Mouse (Mus musculus) MEL (cell line): ENCODE data around the gene Fcho1. TPM values are rescaled to one million over a fixed set of nuclear protein-coding genes. Genes with fewer than 3 reads are reported as not detected.

Source experiments
- DNase-seq: peaks from one replicate; pipeline ENCODE4 v3.0.0; 2011; ENCODE audit warnings: low read depth, low spot score
- H3K27ac ChIP-seq: 2 replicates; pipeline ENCODE4 v1.5.1; 2012; ENCODE audit warnings: low read depth, mild to moderate bottlenecking, control low read depth, low read length, moderate library complexity; ENCODE audit not compliant: control insufficient read depth
- H3K27me3 ChIP-seq, 2 experiments: fragments of 150-350 bp in 1 of 2; sonication (generic) in 1 of 2; 2 replicates each; pipeline ENCODE4 v1.6.1; 2012; ENCODE audit warnings: low read length in 2 of 2, mild to moderate bottlenecking in 2 of 2, improper control_type of control experiment in 1 of 2, moderate library complexity in 1 of 2; ENCODE audit not compliant: insufficient read depth in 2 of 2, control insufficient read depth in 1 of 2
- H3K36me3 ChIP-seq, 2 experiments: 2 replicates each; pipeline ENCODE4 v1.6.1; 2012 to 2014; ENCODE audit warnings: low read length in 2 of 2, improper control_type of control experiment in 1 of 2, inconsistent platforms in 1 of 2, mild to moderate bottlenecking in 1 of 2; ENCODE audit not compliant: insufficient read depth in 2 of 2, control insufficient read depth in 1 of 2
- H3K4me1 ChIP-seq, 2 experiments: fragments of 150-350 bp in 1 of 2; sonication (generic) in 1 of 2; 2 replicates each; pipeline ENCODE4 v1.6.1; 2012; ENCODE audit warnings: low read length in 2 of 2, improper control_type of control experiment in 1 of 2, mild to moderate bottlenecking in 1 of 2; ENCODE audit not compliant: insufficient read depth in 2 of 2, control insufficient read depth in 1 of 2
- H3K4me3 ChIP-seq, 2 experiments: fragments of 150-350 bp in 1 of 2; sonication (generic) in 1 of 2; 2 replicates each; pipeline ENCODE4 v1.5.1; 2012; ENCODE audit warnings: low read depth in 2 of 2, low read length in 2 of 2, mild to moderate bottlenecking in 2 of 2, moderate library complexity in 2 of 2, control low read depth in 1 of 2, improper control_type of control experiment in 1 of 2; ENCODE audit not compliant: control insufficient read depth in 1 of 2, insufficient read depth in 1 of 2
- H3K79me2 ChIP-seq: 2 replicates; pipeline ENCODE4 v1.6.1; 2012; ENCODE audit warnings: mild to moderate bottlenecking, low read length, moderate library complexity; ENCODE audit not compliant: control insufficient read depth, poor library complexity, insufficient read depth
- H3K9ac ChIP-seq: 2 replicates; pipeline ENCODE4 v1.6.1; 2012; ENCODE audit warnings: low read depth, mild to moderate bottlenecking, control low read depth, low read length, moderate library complexity; ENCODE audit not compliant: control insufficient read depth, poor library complexity, severe bottlenecking
- H3K9me3 ChIP-seq: fragments of 150-350 bp; sonication (generic); replicated peaks from 2 replicates; pipeline ENCODE4 v1.6.1; 2012; ENCODE audit warnings: mild to moderate bottlenecking, low read length, improper control_type of control experiment, moderate library complexity; ENCODE audit not compliant: insufficient read depth
- BHLHE40 ChIP-seq: IDR thresholded peaks from 2 replicates; pipeline ENCODE4 v1.6.1; 2012; ENCODE audit warnings: low read depth, mild to moderate bottlenecking, inconsistent platforms, low read length, improper control_type of control experiment, borderline replicate concordance
- CHD1 ChIP-seq: IDR thresholded peaks from 2 replicates; pipeline ENCODE4 v1.6.1; 2012; ENCODE audit warnings: low read depth, mild to moderate bottlenecking, inconsistent platforms, low read length, improper control_type of control experiment
- E2F4 ChIP-seq: IDR thresholded peaks from 2 replicates; pipeline ENCODE4 v1.6.1; 2011; ENCODE audit warnings: low read depth, low read length, improper control_type of control experiment, borderline replicate concordance
- ELF1 ChIP-seq: IDR thresholded peaks from 2 replicates; pipeline ENCODE4 v1.6.1; 2014; ENCODE audit warnings: low read depth, mild to moderate bottlenecking, inconsistent platforms, low read length, improper control_type of control experiment, moderate library complexity
- EP300 ChIP-seq, 2 experiments: IDR thresholded peaks; 2 replicates each; pipeline ENCODE4 v1.6.1; 2011; ENCODE audit warnings: improper control_type of control experiment in 2 of 2, low read length in 2 of 2, low read depth in 1 of 2, mild to moderate bottlenecking in 1 of 2
- ETS1 ChIP-seq: IDR thresholded peaks from 2 replicates; pipeline ENCODE4 v1.6.1; 2012; ENCODE audit warnings: low read depth, mild to moderate bottlenecking, inconsistent platforms, low read length, improper control_type of control experiment, moderate library complexity
- GABPA ChIP-seq: IDR thresholded peaks from 2 replicates; pipeline ENCODE4 v1.6.1; 2012; ENCODE audit warnings: low read depth, mild to moderate bottlenecking, inconsistent platforms, low read length, improper control_type of control experiment, moderate library complexity
- GATA1 ChIP-seq: IDR thresholded peaks from 2 replicates; pipeline ENCODE4 v1.6.1; 2011; ENCODE audit warnings: low read depth, low read length, improper control_type of control experiment
- HCFC1 ChIP-seq: IDR thresholded peaks from 2 replicates; pipeline ENCODE4 v1.6.1; 2012; ENCODE audit warnings: low read depth, mild to moderate bottlenecking, inconsistent platforms, low read length, improper control_type of control experiment, moderate library complexity
- JUND ChIP-seq: IDR thresholded peaks from 2 replicates; pipeline ENCODE4 v1.6.1; 2011; ENCODE audit warnings: low read depth, mild to moderate bottlenecking, improper control_type of control experiment, low read length
- KAT2A ChIP-seq: conservative IDR thresholded peaks from 2 replicates; pipeline ENCODE4 v1.6.1; 2012; ENCODE audit warnings: low read depth, low read length, improper control_type of control experiment, inconsistent platforms
- MAFK ChIP-seq: IDR thresholded peaks from 2 replicates; pipeline ENCODE4 v1.6.1; 2011; ENCODE audit warnings: low read depth, mild to moderate bottlenecking, low read length, improper control_type of control experiment, borderline replicate concordance
- MAX ChIP-seq: IDR thresholded peaks from 2 replicates; pipeline ENCODE4 v1.6.1; 2011; ENCODE audit warnings: low read length, improper control_type of control experiment
- MEF2A ChIP-seq: IDR thresholded peaks from 2 replicates; pipeline ENCODE4 v1.6.1; 2014; ENCODE audit warnings: low read depth, mild to moderate bottlenecking, inconsistent platforms, low read length, improper control_type of control experiment; ENCODE audit not compliant: poor library complexity, insufficient replicate concordance, severe bottlenecking; ENCODE audit errors: extremely low read depth
- MXI1 ChIP-seq: IDR thresholded peaks from 2 replicates; pipeline ENCODE4 v1.6.1; 2011; ENCODE audit warnings: mild to moderate bottlenecking, low read depth, low read length, improper control_type of control experiment
- MYB ChIP-seq: IDR thresholded peaks from 2 replicates; pipeline ENCODE4 v1.6.1; 2011; ENCODE audit warnings: mild to moderate bottlenecking, low read depth, low read length, improper control_type of control experiment
- MYC ChIP-seq: IDR thresholded peaks from 2 replicates; pipeline ENCODE4 v1.6.1; 2011; ENCODE audit warnings: low read depth, mild to moderate bottlenecking, low read length, improper control_type of control experiment, moderate library complexity
- NRF1 ChIP-seq: IDR thresholded peaks from 2 replicates; pipeline ENCODE4 v1.6.1; 2014; ENCODE audit warnings: low read depth, mild to moderate bottlenecking, inconsistent platforms, low read length, improper control_type of control experiment, moderate library complexity; ENCODE audit not compliant: poor library complexity, insufficient read depth, severe bottlenecking
- POLR2A ChIP-seq, 2 experiments: IDR thresholded peaks; 2 replicates each; pipeline ENCODE4 v1.6.1; 2011 to 2012; ENCODE audit warnings: low read length in 2 of 2, mild to moderate bottlenecking in 2 of 2, control low read depth in 1 of 2, improper control_type of control experiment in 1 of 2, low read depth in 1 of 2, moderate library complexity in 1 of 2; ENCODE audit not compliant: control insufficient read depth in 1 of 2, insufficient read depth in 1 of 2, poor library complexity in 1 of 2
- POLR2AphosphoS2 ChIP-seq: IDR thresholded peaks from 2 replicates; pipeline ENCODE4 v1.6.1; 2011; ENCODE audit warnings: low read length, improper control_type of control experiment
- POLR2AphosphoS5 ChIP-seq: IDR thresholded peaks from 2 replicates; pipeline ENCODE4 v1.6.1; 2012; ENCODE audit warnings: low read depth, borderline replicate concordance, mild to moderate bottlenecking, inconsistent platforms, low read length, moderate library complexity, mixed read lengths
- RAD21 ChIP-seq: IDR thresholded peaks from 2 replicates; pipeline ENCODE4 v1.6.1; 2011; ENCODE audit warnings: mild to moderate bottlenecking, low read depth, low read length, improper control_type of control experiment
- RCOR1 ChIP-seq: IDR thresholded peaks from 2 replicates; pipeline ENCODE4 v1.6.1; 2012; ENCODE audit warnings: low read depth, mild to moderate bottlenecking, inconsistent platforms, low read length, improper control_type of control experiment
- SIN3A ChIP-seq: IDR thresholded peaks from 2 replicates; pipeline ENCODE4 v1.6.1; 2012; ENCODE audit warnings: low read length, improper control_type of control experiment, inconsistent platforms
- SMC3 ChIP-seq: IDR thresholded peaks from 2 replicates; pipeline ENCODE4 v1.6.1; 2011; ENCODE audit warnings: low read depth, low read length, improper control_type of control experiment
- UBTF ChIP-seq: IDR thresholded peaks from 2 replicates; pipeline ENCODE4 v1.6.1; 2012; ENCODE audit warnings: low read depth, mild to moderate bottlenecking, inconsistent platforms, low read length, improper control_type of control experiment, moderate library complexity, borderline replicate concordance; ENCODE audit not compliant: insufficient read depth
- USF2 ChIP-seq, 2 experiments: IDR thresholded peaks; 2 replicates each; pipeline ENCODE4 v1.6.1; 2011 to 2012; ENCODE audit warnings: improper control_type of control experiment in 2 of 2, low read length in 2 of 2, borderline replicate concordance in 1 of 2, inconsistent platforms in 1 of 2, low read depth in 1 of 2, mild to moderate bottlenecking in 1 of 2; ENCODE audit not compliant: insufficient read depth in 1 of 2
- ZKSCAN1 ChIP-seq: IDR thresholded peaks from 2 replicates; pipeline ENCODE4 v1.6.1; 2012; ENCODE audit warnings: low read depth, mild to moderate bottlenecking, inconsistent platforms, low read length, improper control_type of control experiment, moderate library complexity
- ZNF384 ChIP-seq: IDR thresholded peaks from 2 replicates; pipeline ENCODE4 v1.6.1; 2012; ENCODE audit warnings: low read depth, mild to moderate bottlenecking, inconsistent platforms, low read length, improper control_type of control experiment
- polyA plus RNA-seq, 2 experiments: library from polyadenylated mRNA; stranded (reverse) in 1 of 2; unstranded in 1 of 2; fragments of >175 nt in 1 of 2; fragments of >200 nt in 1 of 2; gene quantifications; 2 replicates each; pipeline versions ENCODE4 v1.2.1 to v1.2.4; 2012; ENCODE audit warnings: low replicate concordance in 2 of 2, low read depth in 1 of 2; ENCODE audit not compliant: insufficient read length in 2 of 2, insufficient read depth in 1 of 2, missing spikeins in 1 of 2
- total RNA-seq: library from RNA; depleted of rRNA; stranded (reverse); fragments of 300-350 nt; gene quantifications from 2 replicates; pipeline ENCODE4 v1.2.3, GENCODE M21; 2012

Fcho1 gene
- total and polyA plus RNA-seq, 3 experiments = 3.7 to 6.8 TPM; not detected in 1

DNA sequence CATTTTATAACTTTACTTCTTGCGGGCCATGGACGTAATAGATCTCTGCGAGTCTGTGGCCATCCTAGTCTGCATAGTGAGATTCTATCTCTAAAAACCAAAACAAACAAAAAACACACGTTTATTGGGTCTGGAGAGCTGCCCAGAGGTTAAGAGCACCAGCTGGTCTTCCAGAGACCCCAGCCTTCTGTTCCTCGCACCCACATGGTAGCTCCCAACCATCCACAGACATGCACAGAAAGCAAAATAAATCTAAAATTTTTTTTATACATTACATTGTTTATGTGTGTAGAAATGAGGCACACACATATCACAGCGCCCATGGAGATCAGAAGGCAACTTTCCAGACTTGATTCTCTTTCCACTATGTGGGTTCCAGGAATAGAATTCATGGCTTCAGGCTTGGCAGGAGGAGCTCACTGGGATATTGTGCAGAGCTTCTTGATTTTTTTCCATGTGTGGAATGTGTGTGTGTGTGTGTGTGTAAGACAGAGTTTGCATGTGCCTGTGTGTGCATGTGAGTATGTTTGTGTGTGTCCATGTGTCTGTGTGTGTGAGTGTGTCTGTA is 53.3 kb downstream of the Fcho1 start:
- Histone ChIP-seq H3K79me2 (peaks cover 1% of the 10 kb centered on the region; the same call in 1 of the 2 replicates), H3K27ac (no peak overlapping the region; the same call in 1 of the 2 replicates), H3K27me3 (no peaks in the 10 kb centered on the region), H3K9ac (peak overlapping the region; percentile 58), H3K9me3 (no peaks in the 10 kb centered on the region), H3K4me1 (peaks cover 2 to 22% of the 10 kb centered on the region in 2 experiments; a peak in 3 of 4 replicates), H3K36me3 (peaks cover 0 to 4% of the 10 kb centered on the region in 2 experiments; a peak in 1 of 4 replicates), H3K4me3 (peak overlapping the region; percentile 56 to 71)
- no peak for TF ChIP-seq EP300 (IDR thresholded peaks at IDR 0.05; ENCODE audit: low read depth in 1 of 2, low read length in 2 of 2)
- no peak for TF ChIP-seq SIN3A
- TF ChIP-seq POLR2A (IDR thresholded peaks at IDR 0.05; ENCODE audit: control insufficient read depth in 1 of 2, insufficient read depth in 1 of 2, low read depth in 1 of 2, low read length in 2 of 2, poor library complexity in 1 of 2) = no peak
- TF ChIP-seq GATA1 = no peak
- no peak for TF ChIP-seq NRF1
- no peak for TF ChIP-seq MEF2A
- no peak for TF ChIP-seq JUND
- TF ChIP-seq MAX = no peak
- TF ChIP-seq SMC3 = no peak
- no peak for TF ChIP-seq GABPA
- DNase-seq = no peak

DNA sequence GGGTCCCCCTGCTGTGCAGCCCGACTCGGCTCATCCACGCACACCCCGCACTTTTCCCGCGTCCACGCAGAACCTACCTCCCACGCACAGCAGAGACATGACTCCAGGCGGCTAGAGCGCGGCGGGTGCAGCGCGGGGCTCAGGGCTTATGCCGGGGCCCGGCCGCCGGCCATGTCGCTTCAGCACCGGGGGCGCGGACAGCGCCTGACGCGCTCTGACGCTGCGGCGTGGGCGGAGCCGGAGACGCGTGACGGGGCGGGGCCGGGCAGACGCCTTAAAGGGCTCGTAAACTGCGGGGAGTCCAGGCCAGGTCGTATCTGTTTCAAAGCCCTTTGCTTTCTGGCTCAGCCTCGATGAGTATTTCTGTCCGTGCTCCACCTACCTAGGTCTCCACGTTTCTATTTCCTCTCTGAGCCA is 54.0 kb downstream of the Fcho1 start, which contains the start of gene Unc13a:
Gene Unc13a (minus strand): TSS at position 209 of the 417 bp plus-strand sequence.
- peaks cover 0 to 18% of the 10 kb centered on the region in 2 experiments; a peak in 2 of 4 replicates for H3K4me1 ChIP-seq
- peak within 1 kb of the TSS; percentile 70 for H3K9ac ChIP-seq
- H3K4me3 ChIP-seq = peak within 1 kb of the TSS; percentile 67 to 79
- H3K36me3 ChIP-seq = no peaks in the 10 kb centered on the region
- DNase-seq = peak; percentile 92
- no peaks in the 10 kb centered on the region for H3K27me3 ChIP-seq
- peaks cover 1% of the 10 kb centered on the region; the same call in 1 of the 2 replicates for H3K79me2 ChIP-seq
- peak within 1 kb of the TSS; percentile 35; the same call in 1 of the 2 replicates for H3K27ac ChIP-seq
- H3K9me3 ChIP-seq = no peaks in the 10 kb centered on the region
- TF ChIP-seq HCFC1 (peak; percentile 75), SMC3 (no peak), ELF1 (0 out of 2 replicates have a peak, but pooled peaks have one; percentile 25), MAX (peak; percentile 76), MXI1 (peak; percentile 98), POLR2AphosphoS2 (no peak), ZNF384 (no peak), BHLHE40 (peak; percentile 90), MAFK (no peak), ETS1 (no peak), POLR2AphosphoS5 (no peak), NRF1 (no peak), JUND (no peak), MYB (no peak), RCOR1 (no peak), MYC (no peak), USF2 (IDR thresholded peaks at IDR 0.05; ENCODE audit: borderline replicate concordance in 1 of 2, insufficient read depth in 1 of 2, low read depth in 1 of 2, low read length in 2 of 2) (no peak), UBTF (0 out of 2 replicates have a peak, but pooled peaks have one; percentile 35), KAT2A (no peak), E2F4 (no peak), RAD21 (no peak), GATA1 (no peak), ZKSCAN1 (no peak), SIN3A (peak; percentile 100), CHD1 (0 out of 2 replicates have a peak, but pooled peaks have one; percentile 71)
